Mouse (Mus musculus) right cerebral cortex, postnatal 4 days (tissue): ENCODE measurements around the gene Lmx1a.

Source experiments
- DNase-seq: peaks from one replicate; pipeline ENCODE4 v3.0.0-alpha.2; 2022

The Lmx1a gene

GRCm38 (mm10) chr1:167694731-167695130 lies 5.7 kb downstream of the Lmx1a start:
- no peak for DNase-seq

- no peak for DNase-seq
These were observed 6.9 kb downstream of the Lmx1a start for GRCm38 (mm10) chr1:167695910-167696459.

- no peak for DNase-seq
These were observed 10.7 kb downstream of the Lmx1a start for GRCm38 (mm10) chr1:167699706-167700105.

- DNase-seq, result no peak
These were observed 11.2 kb downstream of the Lmx1a start for GRCm38 (mm10) chr1:167700221-167700620.

- DNase-seq, result no peak
These were observed 16.5 kb downstream of the Lmx1a start for GRCm38 (mm10) chr1:167705527-167705926.

- no peak for DNase-seq
These were observed 19.7 kb downstream of the Lmx1a start for GRCm38 (mm10) chr1:167708761-167709160.

GRCm38 (mm10) chr1:167715730-167716341 lies 26.8 kb downstream of the Lmx1a start:
- DNase-seq, result no peak

GRCm38 (mm10) chr1:167734471-167734870 lies 45.4 kb downstream of the Lmx1a start:
- no peak for DNase-seq

GRCm38 (mm10) chr1:167736793-167737192 lies 47.8 kb downstream of the Lmx1a start:
- no peak for DNase-seq

- DNase-seq, result no peak
These were observed 50.2 kb downstream of the Lmx1a start for GRCm38 (mm10) chr1:167739286-167739685.

GRCm38 (mm10) chr1:167746676-167747075 lies 57.6 kb downstream of the Lmx1a start:
- no peak for DNase-seq

- no peak for DNase-seq
These were observed 63.6 kb downstream of the Lmx1a start for GRCm38 (mm10) chr1:167752661-167753060.

GRCm38 (mm10) chr1:167754085-167754484 lies 65.0 kb downstream of the Lmx1a start:
- no peak for DNase-seq

- no peak for DNase-seq
These were observed 65.8 kb downstream of the Lmx1a start for GRCm38 (mm10) chr1:167754636-167755522.

GRCm38 (mm10) chr1:167758208-167758607 lies 69.2 kb downstream of the Lmx1a start:
- DNase-seq, result no peak

GRCm38 (mm10) chr1:167760307-167760706 lies 71.3 kb downstream of the Lmx1a start:
- no peak for DNase-seq

- DNase-seq, result no peak
These were observed 72.8 kb downstream of the Lmx1a start for GRCm38 (mm10) chr1:167761785-167762223.

GRCm38 (mm10) chr1:167766619-167767018 lies 77.6 kb downstream of the Lmx1a start:
- no peak for DNase-seq

- DNase-seq, result no peak
These were observed 81.4 kb downstream of the Lmx1a start for GRCm38 (mm10) chr1:167770457-167770856.

GRCm38 (mm10) chr1:167779766-167780488 lies 90.9 kb downstream of the Lmx1a start:
- peak; percentile 73 for DNase-seq

GRCm38 (mm10) chr1:167781787-167782484 lies 92.9 kb downstream of the Lmx1a start:
- peak; percentile 57 for DNase-seq

- DNase-seq, result no peak
These were observed 95.0 kb downstream of the Lmx1a start for GRCm38 (mm10) chr1:167784067-167784466.
